Mouse (Mus musculus) large intestine, adult 2 months (tissue): ENCODE measurements around the gene Noto. TPM values are rescaled to one million over a fixed set of nuclear protein-coding genes. Genes with fewer than 3 reads are reported as not detected.

Experiments used
- DNase-seq: peaks from one replicate; pipeline ENCODE4 v3.0.0-alpha.2; 2012; ENCODE audit warnings: low read depth, low spot score
- WGBS: fragments of 180-500 bp; shearing (Covaris S2); methylation state at CpG from one replicate; pipeline ENCODE4 v1.1.7; 2018; 5-methylcytosine and 5-hydroxymethylcytosine counted together
- polyA plus RNA-seq: library from polyadenylated mRNA; depleted of rRNA; stranded (reverse); fragments of >200 nt; gene quantifications from 2 replicates; pipeline ENCODE4 v1.2.3, GENCODE M21; 2012; rRNA removed

Noto gene
- polyA plus RNA-seq, 1 experiment = not detected

- 61% methylated on average over 5 of the region's 5 CpGs for WGBS
- DNase-seq = no peak
These were observed 46.2 kb downstream of the Noto start for GRCm38 (mm10) chr6:85469660-85470430.

- DNase-seq = no peak
- 65% methylated on average over 8 of the region's 8 CpGs for WGBS
These were observed 48.3 kb downstream of the Noto start for GRCm38 (mm10) chr6:85471962-85472361.

GRCm38 (mm10) chr6:85472542-85472941 is 48.9 kb downstream of the Noto start:
- WGBS = 61% methylated on average over 5 of the region's 5 CpGs
- DNase-seq = no peak

- 48% methylated on average over 3 of the region's 3 CpGs for WGBS
- no peak for DNase-seq
These were observed 51.9 kb downstream of the Noto start for GRCm38 (mm10) chr6:85475581-85475980.

DNA sequence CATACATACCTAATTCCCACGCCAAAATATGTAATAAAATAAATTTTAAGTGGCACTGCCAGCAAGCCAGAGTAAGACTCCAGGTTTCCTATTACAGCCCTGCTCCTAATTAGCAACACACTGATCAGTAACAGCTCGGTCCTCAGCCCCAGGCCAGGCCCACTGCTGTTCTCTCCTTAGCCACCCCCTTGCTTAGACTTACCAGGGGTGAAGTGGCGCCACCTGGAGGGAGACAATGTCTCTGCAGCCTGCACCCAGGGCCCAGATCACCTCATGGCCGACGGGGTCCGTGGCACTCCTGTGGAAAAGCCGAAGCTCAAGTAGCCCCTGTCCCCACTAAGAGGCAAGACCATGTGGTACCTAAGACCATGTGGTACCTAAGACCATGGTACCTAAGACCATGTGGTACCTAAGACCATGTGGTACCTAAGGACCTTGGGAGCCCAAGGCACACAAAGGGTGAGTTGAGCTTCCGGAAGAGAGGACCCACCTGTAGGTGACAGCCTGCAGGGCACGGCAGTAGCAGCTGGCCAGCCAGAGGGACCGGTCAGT is 53.8 kb downstream of the Noto start:
- WGBS = 34% methylated on average over 10 of the region's 10 CpGs
- DNase-seq = no peak

DNA sequence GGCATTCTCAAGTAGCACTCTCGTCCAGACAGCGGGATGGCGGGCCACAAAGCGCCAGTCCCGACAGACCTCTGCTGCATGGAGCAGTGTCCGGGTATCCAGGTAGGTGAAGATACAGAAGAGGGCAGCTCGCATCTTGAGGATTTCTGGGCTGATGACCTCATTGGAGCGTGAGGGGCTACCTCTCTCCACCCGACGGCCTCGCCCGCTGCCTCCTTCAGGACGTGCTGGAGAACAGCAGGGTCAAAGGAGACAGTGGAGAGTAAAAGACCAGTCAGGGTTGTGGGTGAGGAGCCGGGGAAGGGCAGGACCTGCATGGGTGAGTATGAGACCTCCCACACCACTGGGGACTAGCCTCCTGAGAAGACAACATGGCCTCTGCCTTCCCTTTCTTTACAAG is 54.7 kb downstream of the Noto start:
- 41% methylated on average over 14 of the region's 14 CpGs for WGBS

More for the DNA sequence above, 54.7 kb downstream of the Noto start:
- DNase-seq = no peak

Other genes with a start within 250 kb of the Noto start
- gene Emx1, start 236.4 kb upstream of the Noto start, polyA plus RNA-seq = not detected in 2 replicates
- 1.2 and 1.3 TPM in 2 replicates for gene Sfxn5, start 90.5 kb upstream of the Noto start, polyA plus RNA-seq
- gene Rab11fip5, start 49.3 kb upstream of the Noto start, polyA plus RNA-seq = 3.3 and 4.0 TPM in 2 replicates
- 18.1 and 21.2 TPM in 2 replicates for gene Smyd5, start 8.1 kb downstream of the Noto start, polyA plus RNA-seq
- gene Cct7, start 27.6 kb downstream of the Noto start, polyA plus RNA-seq = 117 and 123 TPM in 2 replicates
- 23.4 and 25.5 TPM in 2 replicates for gene Pradc1, start 28.1 kb downstream of the Noto start, polyA plus RNA-seq
- gene Fbxo41, start 79.1 kb downstream of the Noto start, polyA plus RNA-seq = 0.14 and 0.20 TPM in 2 replicates
- gene Egr4, start 89.7 kb downstream of the Noto start, polyA plus RNA-seq = 0.04 TPM in 1 of 2 replicates, not detected in the other
- 0.43 and 0.69 TPM in 2 replicates for gene Alms1, start 163.6 kb downstream of the Noto start, polyA plus RNA-seq